ENCODE assay signal across 39 mouse cellular contexts in the genomic region with DNA sequence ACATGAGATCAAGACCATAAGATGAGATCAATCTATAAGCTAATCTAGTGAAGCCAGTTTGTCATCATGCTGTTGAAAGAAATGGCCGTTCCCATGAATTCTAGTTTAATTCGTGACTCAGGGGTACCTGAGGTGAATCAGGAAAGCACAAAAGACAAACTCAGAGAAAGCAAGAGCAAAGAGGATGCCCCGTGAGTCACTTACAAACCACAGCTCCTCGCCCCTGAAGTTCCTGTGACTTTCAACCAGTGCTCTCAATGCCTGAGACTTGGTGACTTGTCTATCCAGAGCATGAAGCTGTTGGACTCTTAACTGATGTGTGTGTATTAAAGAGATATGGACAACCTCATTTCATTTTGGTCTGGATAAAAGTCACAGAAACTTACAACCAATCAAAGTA. TPM values are rescaled to one million over a fixed set of nuclear protein-coding genes. Genes with fewer than 3 reads are reported as not detected.
A peak's percentile ranks its signal among the peaks of the same experiment; 100 is the strongest.
DNase-seq lines count a peak whose midpoint lies in the region; ATAC-seq and TF ChIP-seq lines count a peak whose summit lies in the region.
"Had no signal": no experiment of that assay in that cellular context is flagged by ENCODE, and none has a peak within 500 bp of the region (broad histone marks: within the 10 kb centered on the region; RNA-seq: fewer than 3 reads in every experiment).

No protein-coding gene starts in this region.

- H3K27ac ChIP-seq in heart, adult 2 months: no peak overlapping the region
- H3K27ac ChIP-seq: embryonic facial prominence, embryonic 10.5 days; embryonic facial prominence, embryonic 13.5 days; forebrain, embryonic 12.5 days; heart, embryonic 10.5 days; heart, embryonic 13.5 days; hindbrain, embryonic 14.5 days; hindbrain, postnatal 0 days; intestine, embryonic 15.5 days had no signal

- peak; percentile 44 for DNase-seq in heart, adult 11 months
- no peak for DNase-seq in heart, adult 2 months
- peak; percentile 38 for DNase-seq in T-cell, adult 2 months (ENCODE audit: low spot score)
- DNase-seq in ovary, postnatal 14 days (ENCODE audit: low spot score): no peak
- DNase-seq in left cerebral cortex, adult 9 months (ENCODE audit: low spot score in 2 of 2): no peak
- DNase-seq in layer of hippocampus, postnatal 36 days: no peak
- DNase-seq: adrenal gland, adult 8-10 months; adrenal gland, postnatal 25 days; B cell, adult 2 months; cerebellum, adult 11-12 months; cerebellum, adult 8-10 months; cerebellum, postnatal 10 days; cerebellum, postnatal 36 days; embryo, embryonic 11 days; gastrocnemius, postnatal 10 days; heart, adult 18-20 months; heart, postnatal 14 days; heart, postnatal 4 days had no signal

- H3K9ac ChIP-seq in heart, adult 2 months (ENCODE audit: low read depth, low read length): no peak overlapping the region
- H3K9ac ChIP-seq: embryonic facial prominence, embryonic 13.5 days; forebrain, embryonic 12.5 days; heart, embryonic 13.5 days; hindbrain, embryonic 14.5 days; intestine, embryonic 15.5 days had no signal

- no peaks in the 10 kb centered on the region for H3K27me3 ChIP-seq in heart, adult 2 months (ENCODE audit: control insufficient read depth, insufficient read depth, low read length)
- H3K27me3 ChIP-seq: CH12.LX; embryonic facial prominence, embryonic 13.5 days; forebrain, embryonic 12.5 days; heart, embryonic 13.5 days; intestine, embryonic 15.5 days; Patski had no signal

- H3K4me3 ChIP-seq in heart, adult 2 months: no peak overlapping the region
- H3K4me3 ChIP-seq: embryonic facial prominence, embryonic 10.5 days; embryonic facial prominence, embryonic 13.5 days; erythroblast, embryonic 14.5 days; forebrain, embryonic 12.5 days; heart, embryonic 10.5 days; heart, embryonic 13.5 days; intestine, embryonic 15.5 days had no signal

- H3K36me3 ChIP-seq in heart, adult 2 months (ENCODE audit: control insufficient read depth, insufficient read depth, low read length): no peaks in the 10 kb centered on the region
- H3K36me3 ChIP-seq: embryonic facial prominence, embryonic 10.5 days; embryonic facial prominence, embryonic 13.5 days; forebrain, embryonic 12.5 days; G1E; heart, embryonic 10.5 days; heart, embryonic 13.5 days; intestine, embryonic 15.5 days had no signal

- TF ChIP-seq EP300 in heart, adult 2 months (IDR thresholded peaks at IDR 0.05; ENCODE audit: insufficient read depth, low read depth, low read length): no peak

- no peaks in the 10 kb centered on the region for H3K4me1 ChIP-seq in heart, adult 2 months (ENCODE audit: control insufficient read depth, insufficient read depth, low read length)
- H3K4me1 ChIP-seq: embryonic facial prominence, embryonic 10.5 days; embryonic facial prominence, embryonic 13.5 days; forebrain, embryonic 12.5 days; heart, embryonic 10.5 days; heart, embryonic 13.5 days; intestine, embryonic 15.5 days had no signal

- peak; percentile 69 for ATAC-seq in inflammation-experienced regulatory T-cells, adult 6 months
- ATAC-seq in megakaryocyte-erythroid progenitor cell, adult 5-6 weeks (replicated peaks; ENCODE audit: low FRiP score, low TSS enrichment, poor library complexity, severe bottlenecking): no peak
- ATAC-seq: forebrain, embryonic 16.5 days; hindbrain, postnatal 0 days; intestine, embryonic 15.5 days; Patski had no signal

- TF ChIP-seq POLR2A in heart, adult 2 months (IDR thresholded peaks at IDR 0.05; ENCODE audit: insufficient read depth, low read depth, low read length): no peak

- no peak for TF ChIP-seq CTCF in heart, adult 2 months (IDR thresholded peaks at IDR 0.05)

- no peaks in the 10 kb centered on the region for H3K79me2 ChIP-seq in heart, adult 2 months (replicated peaks; ENCODE audit: control insufficient read depth, insufficient read depth, low read length)

- intact Hi-C loops in heart, adult 2 months (cut with DNase I): no loop called here

- WGBS in heart, adult 2 months: 79% methylated on average over 4 of the region's 4 CpGs

RNA-seq across cellular contexts. Expression of gene Ifng, which starts 17.9 kb away (rescaled TPM):
- not detected for total RNA-seq in heart, adult 2 months (2021)
- not detected in 2 replicates for polyA plus RNA-seq in heart, adult 2 months (2012; rRNA removed)
- 10 to 100 TPM; 12.8 to 71.7 (median 14.6) TPM for polyA plus RNA-seq in inflammation-experienced regulatory T-cells, adult 6 months (2017; shearing (Covaris generic))
- total RNA-seq in megakaryocyte-erythroid progenitor cell, adult 5-6 weeks (2014; fragmentation: Nextera tagmentation): not detected in 2 replicates
- total RNA-seq in megakaryocyte-erythroid progenitor cell, adult 5-6 weeks (2017): 6.3 and 18.8 TPM in 2 replicates
- not detected for total RNA-seq in layer of hippocampus, postnatal 36 days (2021)
- total RNA-seq: adrenal gland, postnatal 25 days; CH12.LX; G1E; gastrocnemius, adult 18-20 months; gastrocnemius, postnatal 10 days; gastrocnemius, postnatal 4 days; heart, adult 18-20 months; heart, postnatal 14 days; heart, postnatal 4 days had no signal
- polyA plus RNA-seq: brain, embryonic 14.5 days; cortical plate, adult 2 months; embryonic facial prominence, embryonic 10.5 days; embryonic facial prominence, embryonic 13.5 days; erythroblast, embryonic 14.5 days; forebrain, embryonic 12.5 days; forebrain, embryonic 16.5 days; G1E; heart, embryonic 10.5 days; heart, embryonic 13.5 days; heart, embryonic 16.5 days; hindbrain, embryonic 11.5 days; hindbrain, embryonic 14.5 days; hindbrain, postnatal 0 days; intestine, embryonic 15.5 days; Patski had no signal

Comparison
In these comparisons a context has a peak if more than half of its experiments do, and no peak if none do; other contexts are left out.
1. DNase-seq: peak in heart, adult 11 months (single experiment) and T-cell, adult 2 months (single experiment); none in heart, adult 2 months (0 of 2), ovary, postnatal 14 days (single experiment), left cerebral cortex, adult 9 months (0 of 2) and layer of hippocampus, postnatal 36 days (0 of 2).